Mouse (Mus musculus): ENCODE measurements around the gene Pla2g4e. TPM values are rescaled to one million over a fixed set of nuclear protein-coding genes. Genes with fewer than 3 reads are reported as not detected.

Pla2g4e gene
- under 1 TPM; 0.36 to 0.38 TPM for total RNA-seq (2021)
- long read RNA-seq, experiment 1, result 0 reads
- long read RNA-seq, experiment 2, partial matches to known transcripts, result 1 of 1 reads
- long read RNA-seq, experiment 2, other reads (novel, unspliced or antisense), result 0 of 1 reads

- DNase-seq (ENCODE audit: low spot score in 2 of 2), result no peak
Measured at GRCm38 (mm10) chr2:120244679-120245420, at the start of gene Pla2g4e. Gene Pla2g4e (minus strand): TSS chr2:120245335.

GRCm38 (mm10) chr2:120291471-120292078 is 46.4 kb upstream of the Pla2g4e start:
- DNase-seq (ENCODE audit: low spot score in 2 of 2), result no peak

- no peak for DNase-seq (ENCODE audit: low spot score in 2 of 2)
Measured at GRCm38 (mm10) chr2:120288995-120289394, 43.9 kb upstream of the Pla2g4e start, which contains the start of gene Pla2g4d. Gene Pla2g4d (minus strand): TSS chr2:120289197.

- no peak for DNase-seq (ENCODE audit: low spot score in 2 of 2)
Measured at GRCm38 (mm10) chr2:120288401-120288800, 43.3 kb upstream of the Pla2g4e start.

- no peak for DNase-seq (ENCODE audit: low spot score in 2 of 2)
Measured at GRCm38 (mm10) chr2:120285639-120286038, 40.5 kb upstream of the Pla2g4e start.

- DNase-seq (ENCODE audit: low spot score in 2 of 2), result no peak
Measured at GRCm38 (mm10) chr2:120284705-120285104, 39.6 kb upstream of the Pla2g4e start.

- DNase-seq (ENCODE audit: low spot score in 2 of 2), result no peak
Measured at GRCm38 (mm10) chr2:120284094-120284493, 39.0 kb upstream of the Pla2g4e start.

GRCm38 (mm10) chr2:120283550-120283949 is 38.4 kb upstream of the Pla2g4e start:
- peak; percentile 34 to 54 for DNase-seq (ENCODE audit: low spot score in 2 of 2)

GRCm38 (mm10) chr2:120281221-120281620 is 36.1 kb upstream of the Pla2g4e start:
- no peak for DNase-seq (ENCODE audit: low spot score in 2 of 2)

- DNase-seq (ENCODE audit: low spot score in 2 of 2), result peak; percentile 47 to 58
Measured at GRCm38 (mm10) chr2:120279961-120280360, 34.8 kb upstream of the Pla2g4e start.

GRCm38 (mm10) chr2:120276951-120277350 is 31.8 kb upstream of the Pla2g4e start:
- DNase-seq (ENCODE audit: low spot score in 2 of 2), result no peak

GRCm38 (mm10) chr2:120268635-120269034 is 23.5 kb upstream of the Pla2g4e start:
- DNase-seq (ENCODE audit: low spot score in 2 of 2), result no peak

- no peak for DNase-seq (ENCODE audit: low spot score in 2 of 2)
Measured at GRCm38 (mm10) chr2:120265523-120265922, 20.4 kb upstream of the Pla2g4e start.

GRCm38 (mm10) chr2:120264858-120265257 is 19.7 kb upstream of the Pla2g4e start:
- DNase-seq (ENCODE audit: low spot score in 2 of 2), result no peak

- no peak for DNase-seq (ENCODE audit: low spot score in 2 of 2)
Measured at GRCm38 (mm10) chr2:120262876-120263275, 17.7 kb upstream of the Pla2g4e start.

GRCm38 (mm10) chr2:120261346-120261745 is 16.2 kb upstream of the Pla2g4e start:
- DNase-seq (ENCODE audit: low spot score in 2 of 2), result no peak

GRCm38 (mm10) chr2:120256259-120256658 is 11.1 kb upstream of the Pla2g4e start:
- no peak for DNase-seq (ENCODE audit: low spot score in 2 of 2)

- DNase-seq (ENCODE audit: low spot score in 2 of 2), result no peak
Measured at GRCm38 (mm10) chr2:120252644-120253043, 7.5 kb upstream of the Pla2g4e start.

- DNase-seq (ENCODE audit: low spot score in 2 of 2), result no peak
Measured at GRCm38 (mm10) chr2:120245421-120246016, 384 bp upstream of the Pla2g4e start.

- DNase-seq (ENCODE audit: low spot score in 2 of 2), result no peak
Measured at GRCm38 (mm10) chr2:120243995-120244394, 1.1 kb downstream of the Pla2g4e start.

GRCm38 (mm10) chr2:120242791-120243467 is 2.2 kb downstream of the Pla2g4e start:
- no peak for DNase-seq (ENCODE audit: low spot score in 2 of 2)
